Mouse (Mus musculus) small intestine, adult 2 months (tissue): Measurements from ENCODE around the gene Kcnh7.

ENCODE experiments used
- CTCF ChIP-seq: fragments of 200-500 bp; IDR thresholded peaks from 2 replicates; pipeline ENCODE4 v1.5.1; 2012; ENCODE audit warnings: low read depth, mild to moderate bottlenecking, control low read depth, inconsistent platforms, low read length, moderate library complexity, mixed read lengths; ENCODE audit not compliant: insufficient replicate concordance, insufficient read length; ENCODE audit errors: extremely low read depth
- POLR2A ChIP-seq: fragments of 200-500 bp; IDR thresholded peaks from 2 replicates; pipeline ENCODE4 v1.6.1; 2012; ENCODE audit warnings: low read depth, mild to moderate bottlenecking, control low read depth, inconsistent platforms, low read length, moderate library complexity

GRCm38 (mm10) chr2:63049884-63050283 is 134.2 kb downstream of the Kcnh7 start:
- TF ChIP-seq CTCF (no peak), POLR2A (no peak)
